Mouse (Mus musculus): ENCODE data around the gene Sh3tc1.

DNA sequence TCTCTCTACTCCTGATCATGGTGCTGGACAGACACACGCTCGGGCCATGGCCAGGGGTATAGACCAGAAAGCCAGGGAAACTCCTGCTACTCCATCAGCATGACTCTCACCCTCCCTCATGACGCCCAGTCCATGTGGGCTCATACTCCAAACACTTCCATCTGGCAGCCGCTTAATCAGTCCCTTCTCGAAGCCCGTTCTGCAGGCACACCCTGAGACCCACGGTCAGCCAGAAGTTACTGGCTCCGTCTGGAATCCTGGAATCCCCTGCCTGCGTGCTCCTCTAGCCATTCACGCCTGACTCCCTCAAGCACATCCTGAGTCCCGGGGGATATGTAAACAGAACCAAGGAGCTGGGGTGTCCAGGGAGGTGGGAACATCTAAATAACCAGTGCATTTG, 48.5 kb downstream of the Sh3tc1 start:
- no peak for TF ChIP-seq CTCF (conservative IDR thresholded peaks at IDR 0.05; ENCODE audit: insufficient read depth, insufficient read length, low read depth, low read length)
- no peak for TF ChIP-seq POLR2A (IDR thresholded peaks at IDR 0.05; ENCODE audit: low read depth, low read length)
